Mouse (Mus musculus) testis, postnatal 14 days (tissue): ENCODE results near the gene Pnpla1.
"Not testable (repeated sequence)": the region's sequence is repeated elsewhere in the genome, so short reads cannot be mapped to it uniquely, and the experiment has no call there.

Source experiments
- DNase-seq: peaks from one replicate; pipeline ENCODE4 v3.0.0; 2021; ENCODE audit warnings: low spot score

The Pnpla1 gene

DNA sequence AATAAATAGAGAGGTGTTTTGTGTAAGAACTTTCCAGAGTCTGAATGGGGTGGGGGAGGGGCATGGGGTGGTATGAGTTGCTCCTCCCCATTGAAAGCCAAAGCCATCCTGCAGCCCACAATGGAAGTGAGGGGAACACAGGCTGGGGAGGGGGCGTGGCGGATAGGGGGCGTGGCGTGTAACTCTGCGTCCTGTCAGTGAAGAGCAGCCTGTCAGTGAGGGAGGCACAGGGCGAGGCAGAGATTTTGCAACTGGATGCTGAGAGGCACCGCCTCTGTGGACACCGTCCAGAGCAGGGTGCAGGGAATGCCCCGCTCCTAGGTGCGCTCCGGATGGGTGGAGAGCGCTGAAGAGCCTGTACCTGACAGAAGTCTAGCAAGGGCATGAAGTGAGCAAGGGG lies at the start of gene Pnpla1:
Pnpla1 (plus strand) TSS at position 207 of the 400 bp plus-strand sequence.
- no peak for DNase-seq

DNA sequence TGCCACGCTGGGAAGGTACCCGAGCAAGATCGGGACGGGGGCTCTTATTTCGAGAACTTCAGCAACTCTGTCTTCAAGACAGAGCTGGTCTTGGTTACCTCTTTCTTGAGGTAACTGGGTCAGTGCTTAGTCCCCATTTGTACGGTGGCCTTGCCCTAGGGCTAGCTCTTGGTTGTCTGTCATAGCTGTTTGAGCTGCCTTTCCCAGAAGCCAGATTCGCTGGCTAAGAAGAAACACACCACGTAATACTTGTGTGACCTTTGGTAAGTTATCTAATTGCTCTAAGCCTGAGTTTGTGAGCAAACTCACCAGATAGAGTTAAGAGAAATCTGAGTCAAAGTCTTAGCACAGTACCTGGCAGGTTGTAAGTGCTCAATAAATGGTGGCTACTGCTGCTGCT lies 49.5 kb upstream of the Pnpla1 start:
- no peak for DNase-seq

DNA sequence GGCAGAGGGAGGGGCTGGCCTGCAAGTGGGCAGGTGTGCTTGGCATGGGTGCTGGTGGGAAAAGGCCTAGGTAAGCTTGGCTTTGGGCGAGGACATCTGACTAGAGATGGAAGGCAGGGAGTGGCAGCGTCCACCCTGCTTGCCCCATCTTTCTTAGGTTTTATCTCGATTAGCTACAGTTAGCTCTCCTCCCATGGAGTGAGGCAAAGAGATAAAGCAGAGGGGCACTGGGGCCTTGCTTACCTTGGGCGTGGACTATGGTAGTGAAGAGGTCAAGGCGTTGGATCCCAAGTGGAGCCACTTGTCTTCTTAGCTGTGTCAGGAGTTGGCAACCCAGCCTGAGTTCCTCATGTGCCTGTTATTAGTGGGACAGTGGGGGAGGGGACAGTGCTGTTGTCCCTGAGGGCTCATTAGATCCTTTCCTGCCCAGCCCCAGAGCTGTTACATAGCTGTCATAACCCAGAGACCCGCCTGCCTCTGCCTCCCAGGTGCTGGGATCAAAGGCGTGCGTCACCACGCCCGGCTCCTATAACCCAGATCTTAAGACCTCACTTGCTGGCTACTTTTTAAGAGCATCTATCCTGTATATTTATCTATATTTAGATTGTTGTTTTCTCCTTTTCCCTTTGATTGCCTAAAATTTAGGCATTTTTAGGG lies 48.9 kb upstream of the Pnpla1 start:
- no peak for DNase-seq

DNA sequence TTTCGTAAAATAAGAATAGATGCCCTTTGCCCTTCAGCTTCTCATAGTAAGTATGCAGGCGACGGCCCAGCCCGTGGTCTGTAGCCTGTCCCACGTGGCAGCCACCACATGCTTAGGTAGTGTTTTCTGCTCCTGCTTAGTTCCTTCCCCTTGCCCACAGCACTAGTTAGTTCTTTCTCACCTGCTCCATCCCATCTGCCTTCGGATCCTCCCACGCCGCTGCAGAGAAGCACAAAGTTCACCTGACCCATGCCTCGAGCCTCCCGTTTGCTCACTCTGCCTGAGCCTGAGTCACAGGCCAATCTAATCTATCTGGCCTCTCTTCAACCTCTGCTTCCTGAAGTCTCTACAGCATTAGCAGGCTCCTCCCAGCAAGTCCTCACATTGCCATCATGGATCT lies 45.9 kb upstream of the Pnpla1 start:
- DNase-seq, result no peak

DNA sequence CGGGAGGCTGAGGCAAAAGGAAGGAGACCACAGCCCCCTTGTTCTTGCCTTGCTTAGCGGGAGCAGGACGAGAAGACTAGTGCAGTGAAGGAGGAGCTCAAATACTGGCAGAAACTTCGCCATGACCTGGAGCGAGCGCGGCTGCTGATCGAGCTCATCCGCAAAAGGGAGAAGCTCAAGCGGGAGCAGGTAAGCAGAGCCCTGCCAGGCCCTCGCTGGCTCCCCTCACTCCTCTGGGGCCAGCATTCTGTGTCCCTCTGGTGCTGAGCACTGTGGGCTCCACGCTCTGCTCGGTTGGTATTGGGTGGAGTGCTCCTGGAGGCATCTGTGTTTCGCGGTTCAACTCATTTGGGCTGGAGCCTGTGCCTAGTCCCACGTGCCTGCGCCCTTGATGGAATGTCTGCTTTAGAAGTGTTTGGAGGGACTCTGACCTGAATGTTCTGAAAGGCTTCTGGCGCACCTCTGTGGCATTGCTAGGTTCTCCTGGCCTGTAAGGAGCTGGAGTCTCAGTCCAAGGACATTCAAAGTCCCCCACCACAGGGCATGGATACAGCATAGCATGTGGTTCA lies 43.6 kb upstream of the Pnpla1 start:
- no peak for DNase-seq

DNA sequence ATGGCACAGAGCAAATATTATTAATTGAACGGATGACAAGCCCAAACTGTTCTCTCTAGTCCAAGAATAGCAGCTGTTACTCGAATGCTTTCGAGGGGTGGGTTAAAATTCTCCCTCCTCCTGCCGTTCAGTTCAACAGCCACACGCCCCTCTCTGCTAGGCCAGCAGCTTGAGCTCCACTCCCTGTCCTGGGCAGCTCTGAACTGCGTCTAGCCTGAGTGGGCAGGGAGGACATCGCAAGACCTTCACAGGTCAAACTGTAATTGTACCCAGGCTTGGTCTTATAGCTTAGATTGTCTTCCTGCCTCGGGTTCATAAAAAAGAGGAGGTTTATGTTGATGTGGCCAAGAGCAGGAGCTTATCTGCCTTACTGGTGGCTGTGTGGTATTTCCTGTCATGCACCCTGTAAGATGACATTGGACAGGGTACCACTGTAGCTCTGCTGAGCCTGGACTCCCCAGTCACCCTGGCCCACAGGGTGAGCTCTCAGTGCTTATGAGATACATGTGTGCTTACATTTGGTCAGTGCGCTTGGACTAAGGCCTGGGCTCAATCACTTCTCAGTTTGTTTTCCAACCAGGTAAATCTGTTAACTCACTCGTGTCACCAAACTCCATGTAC lies 42.7 kb upstream of the Pnpla1 start:
- no peak for DNase-seq

DNA sequence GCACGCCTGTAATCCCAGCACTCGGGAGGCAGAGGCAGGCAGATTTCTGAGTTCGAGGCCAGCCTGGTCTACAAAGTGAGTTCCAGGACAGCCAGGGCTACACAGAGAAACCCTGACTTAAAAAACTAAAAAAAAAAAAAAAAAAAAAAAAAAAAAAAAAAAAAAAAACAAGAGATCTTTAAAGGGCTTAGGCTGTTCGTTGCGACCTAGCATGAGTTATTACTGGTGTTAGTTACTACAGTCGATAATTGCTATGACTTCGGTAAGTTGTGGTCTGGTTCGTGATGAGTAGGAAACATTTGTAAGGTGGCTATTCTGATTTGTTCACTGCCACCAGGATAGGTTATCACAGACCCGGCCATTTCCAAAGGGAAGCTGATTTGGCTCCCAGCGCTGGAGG lies 41.9 kb upstream of the Pnpla1 start:
- not testable (repeated sequence) for DNase-seq

DNA sequence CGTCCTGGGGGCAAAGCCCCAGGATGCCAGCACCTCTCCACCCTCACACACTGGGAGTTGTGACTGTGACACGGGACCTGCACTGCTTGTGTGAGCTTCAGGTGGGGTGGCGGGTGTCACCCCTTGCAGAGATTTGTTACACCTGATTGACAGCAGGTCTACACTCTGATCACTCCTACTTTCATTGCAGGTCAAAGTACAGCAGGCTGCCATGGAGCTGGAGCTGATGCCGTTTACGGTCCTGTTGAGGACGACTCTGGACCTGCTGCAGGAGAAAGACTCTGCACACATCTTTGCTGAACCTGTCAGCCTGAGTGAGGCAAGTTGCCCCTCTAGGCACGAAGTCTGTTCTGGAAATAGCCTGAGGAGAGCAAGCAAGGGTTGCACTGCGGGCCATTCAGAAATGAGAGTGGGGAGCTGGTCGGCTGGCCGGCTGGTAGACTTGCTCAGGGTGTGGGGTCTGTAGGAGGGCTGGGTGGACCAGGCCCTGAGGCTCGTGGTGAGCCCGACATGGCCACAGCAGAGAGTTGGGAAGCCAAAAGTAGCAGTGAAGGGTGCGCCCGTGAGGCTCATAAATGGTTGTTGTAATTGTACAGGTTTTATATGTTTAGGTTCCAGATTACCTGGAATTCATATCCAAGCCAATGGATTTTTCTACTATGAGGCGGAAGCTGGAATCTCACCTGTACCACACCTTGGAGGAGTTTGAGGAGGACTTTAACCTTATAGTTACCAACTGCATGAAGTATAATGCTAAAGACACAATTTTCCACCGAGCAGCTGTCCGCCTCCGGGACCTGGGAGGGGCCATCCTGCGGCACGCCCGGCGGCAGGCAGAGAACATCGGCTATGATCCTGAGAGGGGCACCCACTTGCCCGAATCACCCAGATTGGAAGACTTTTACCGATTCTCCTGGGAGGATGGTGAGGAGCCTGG lies 41.1 kb upstream of the Pnpla1 start:
- DNase-seq, result no peak

DNA sequence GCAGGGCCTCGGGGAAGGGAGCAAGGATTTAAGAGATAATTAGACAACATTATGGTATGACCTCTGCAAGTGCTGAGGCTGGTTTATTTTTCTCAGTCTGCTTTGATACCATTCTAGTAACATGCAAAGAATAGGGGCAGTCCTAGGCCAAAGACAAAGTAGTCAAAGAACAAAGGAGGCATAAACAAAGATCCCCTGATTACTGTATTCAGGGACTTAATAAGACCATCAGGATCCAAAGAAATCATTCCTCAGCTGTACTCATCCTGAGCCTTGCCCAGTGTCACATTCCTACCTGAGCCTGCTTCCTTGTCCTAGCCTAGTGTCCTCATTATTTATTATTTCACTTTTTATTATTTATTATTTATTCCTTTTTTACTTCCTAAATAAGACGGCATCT lies 38.0 kb upstream of the Pnpla1 start:
- no peak for DNase-seq

DNA sequence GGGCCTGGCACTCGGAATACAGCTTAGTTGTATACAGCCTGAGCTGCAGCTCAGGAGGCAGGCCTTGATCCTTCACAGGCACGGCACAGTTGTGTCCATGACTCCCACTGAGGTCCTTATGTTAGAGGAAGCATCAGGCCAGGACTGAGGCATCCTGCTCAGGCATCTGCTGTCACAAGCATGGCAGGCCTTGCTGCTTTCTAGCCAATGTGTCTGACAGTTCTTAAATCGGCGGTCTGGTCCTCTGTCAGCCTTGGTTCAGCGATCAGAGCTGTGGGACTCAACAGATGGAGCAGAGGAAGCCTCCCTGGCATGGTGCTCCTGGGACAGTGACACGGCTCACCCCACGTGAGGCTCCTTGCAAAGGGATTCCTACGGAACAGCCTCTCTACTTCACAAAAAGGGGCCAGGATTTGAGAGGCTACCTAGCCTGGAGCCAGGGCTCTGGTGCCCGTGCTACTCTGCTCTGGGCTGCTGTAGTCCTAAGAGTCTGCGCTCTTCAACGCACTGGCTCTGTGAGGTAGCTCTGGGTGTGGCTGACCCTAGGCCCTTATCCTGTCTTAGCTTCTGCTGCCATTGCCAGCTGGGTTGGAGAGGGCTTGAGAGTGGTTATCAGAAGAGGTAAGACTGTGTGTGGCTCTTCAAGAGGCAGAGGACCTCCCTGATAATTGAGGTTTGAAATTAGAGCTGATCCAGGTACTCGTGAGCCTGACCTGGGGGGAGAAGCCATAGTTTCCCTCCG lies 35.0 kb upstream of the Pnpla1 start:
- no peak for DNase-seq

DNA sequence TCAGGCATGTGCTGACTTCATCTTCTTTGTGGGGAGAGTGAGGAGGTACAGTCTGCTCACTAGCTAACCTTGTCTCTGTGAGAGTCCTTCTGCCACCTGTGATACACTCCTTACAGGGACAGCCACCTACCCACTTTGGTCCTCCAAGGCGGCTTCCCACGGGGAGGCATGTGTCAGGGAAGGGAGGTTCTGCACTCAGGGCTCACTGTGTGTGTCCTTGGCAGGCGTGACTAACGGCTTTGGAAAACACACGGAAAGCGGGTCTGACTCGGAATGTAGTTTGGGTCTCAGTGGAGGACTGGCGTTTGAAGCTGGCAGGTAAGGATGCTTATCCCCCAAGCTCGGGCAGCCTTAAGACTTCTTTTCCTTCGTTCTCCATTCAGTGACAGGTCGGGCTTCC lies 34.5 kb upstream of the Pnpla1 start:
- no peak for DNase-seq

DNA sequence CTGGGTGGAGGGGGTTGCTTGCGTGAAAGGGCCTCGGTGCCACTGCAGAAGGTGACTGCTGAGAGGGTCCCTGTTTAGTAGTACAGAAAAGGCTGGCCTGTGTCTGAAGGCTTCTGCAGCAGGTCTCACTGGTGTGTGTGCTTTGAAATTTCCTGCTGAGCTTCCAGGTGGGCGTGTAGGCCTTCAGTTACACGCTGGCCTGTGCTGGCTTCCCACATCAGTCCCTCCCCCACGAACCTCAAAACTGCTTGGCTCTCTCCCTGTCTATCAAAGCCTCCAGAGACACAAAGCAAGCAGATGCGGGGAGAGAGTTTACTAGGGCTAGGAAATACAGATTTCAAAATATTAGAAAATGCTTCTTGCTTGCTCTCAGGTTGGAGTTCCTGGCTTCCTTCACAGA lies 33.3 kb upstream of the Pnpla1 start:
- no peak for DNase-seq

DNA sequence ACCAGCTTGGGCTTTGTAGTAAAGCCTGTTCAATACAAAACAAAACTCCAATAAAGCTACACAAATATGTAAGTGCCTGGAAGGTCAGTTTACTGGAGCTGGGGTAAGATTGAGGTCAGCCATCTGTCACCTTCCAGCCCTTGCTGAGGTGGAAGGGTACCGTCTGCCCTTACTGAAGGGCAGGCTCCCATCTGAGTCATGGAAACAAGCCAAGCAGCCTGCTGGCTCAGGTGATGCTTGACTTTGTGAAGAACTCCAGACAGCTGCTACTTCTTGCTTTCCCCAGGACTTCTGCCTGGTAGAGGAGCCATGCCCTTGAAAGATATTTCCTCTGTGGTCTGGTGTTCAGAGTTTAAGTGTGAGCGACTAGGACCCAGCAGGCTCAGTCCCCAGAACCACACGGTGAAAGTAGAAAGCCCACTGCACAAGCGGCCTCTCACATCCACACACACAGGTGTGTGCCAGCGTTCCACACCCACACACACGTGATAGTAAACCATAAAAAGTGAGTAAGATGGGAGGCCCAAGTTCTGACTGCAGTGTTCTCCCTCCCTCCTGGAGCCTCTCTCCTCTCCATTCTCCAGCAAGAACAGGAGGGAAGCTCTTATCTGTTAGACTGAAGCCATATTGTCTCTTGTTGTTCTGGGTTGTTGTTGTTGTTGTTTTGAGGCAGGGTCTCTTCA lies 32.7 kb upstream of the Pnpla1 start:
- no peak for DNase-seq

DNA sequence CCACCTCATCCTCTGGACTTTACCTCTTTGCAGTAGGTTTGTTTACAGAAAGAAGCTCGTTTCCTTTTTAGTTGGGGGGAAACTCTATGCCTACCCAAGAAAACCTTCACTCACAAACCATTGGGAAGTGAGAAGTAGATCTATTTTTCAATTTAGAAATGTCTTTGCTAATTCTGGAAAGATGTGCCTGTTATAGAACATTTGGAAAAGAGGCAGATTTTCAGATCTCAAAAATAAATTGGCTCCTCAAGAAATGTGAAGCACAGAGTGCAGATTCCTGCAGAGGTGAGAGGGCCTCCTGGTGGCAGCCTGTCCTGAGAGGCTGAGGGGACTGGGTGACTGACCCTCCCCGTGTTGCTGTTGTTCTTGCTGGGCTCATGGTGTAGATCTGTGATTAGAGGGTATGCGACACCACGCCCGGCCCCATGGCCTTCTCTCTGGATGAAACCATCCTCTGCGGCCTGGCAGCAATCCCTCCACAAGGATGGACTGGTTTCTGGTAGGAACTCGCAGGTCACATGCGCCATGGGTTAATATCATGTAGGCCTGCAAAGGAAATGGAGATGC lies 30.5 kb upstream of the Pnpla1 start:
- no peak for DNase-seq

DNA sequence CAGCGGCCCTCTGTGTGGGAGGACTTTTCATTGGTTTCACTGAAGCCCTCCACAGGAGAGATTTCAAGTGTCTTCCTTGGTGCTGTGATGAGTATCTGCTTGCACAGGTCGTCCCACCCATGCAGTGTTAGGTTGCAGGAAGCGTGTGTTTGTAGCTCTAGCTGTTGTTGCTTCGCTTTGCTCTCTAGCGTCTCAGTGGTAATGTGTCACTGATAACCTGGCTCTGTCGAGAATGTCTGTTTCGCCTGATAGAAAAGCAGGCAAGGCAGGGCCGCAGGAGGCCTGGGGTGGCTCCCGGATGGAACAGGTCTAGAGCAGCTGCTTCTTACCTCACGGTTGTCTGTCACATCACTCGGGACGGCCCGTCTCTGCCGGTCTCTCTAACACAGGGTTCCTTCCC lies 29.1 kb upstream of the Pnpla1 start:
- DNase-seq, result no peak

DNA sequence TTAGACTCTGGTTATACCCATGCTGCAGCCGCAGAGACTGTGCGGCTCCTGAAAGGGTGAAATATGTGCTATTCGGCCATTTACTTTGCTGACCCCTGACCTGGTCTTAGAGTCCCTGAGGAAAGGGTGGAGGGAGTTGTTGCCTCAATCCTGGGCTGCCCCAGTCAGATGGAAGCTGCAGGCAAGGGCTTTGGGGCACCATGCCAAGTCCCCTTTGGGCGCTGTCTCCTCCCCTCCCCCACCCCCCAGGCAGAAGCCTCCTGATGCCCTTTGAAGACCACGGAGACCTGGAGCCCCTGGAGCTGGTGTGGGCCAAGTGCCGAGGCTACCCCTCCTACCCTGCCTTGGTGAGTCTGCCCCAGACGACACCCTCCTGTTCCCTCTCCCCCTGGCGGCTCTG lies 27.1 kb upstream of the Pnpla1 start:
- DNase-seq, result no peak

DNA sequence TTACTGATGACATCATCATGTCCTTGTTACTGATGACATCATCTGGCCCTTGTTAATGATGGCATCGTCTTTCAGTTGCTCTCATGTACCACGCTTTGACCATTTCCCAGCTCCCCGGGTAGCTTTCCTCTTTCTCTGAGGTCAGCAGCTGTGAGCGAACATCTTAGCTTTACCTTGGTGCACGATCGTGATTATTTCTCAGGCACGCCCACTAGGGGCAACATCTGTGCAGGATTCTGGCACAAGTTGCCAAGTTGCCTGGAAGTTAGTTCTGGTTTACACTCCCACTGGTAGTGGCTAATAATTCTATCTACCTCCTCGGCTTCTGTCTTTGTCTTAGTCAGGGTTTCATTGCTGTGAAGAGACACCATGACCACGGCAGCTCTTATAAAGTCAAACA lies 26.2 kb upstream of the Pnpla1 start:
- DNase-seq, result no peak

DNA sequence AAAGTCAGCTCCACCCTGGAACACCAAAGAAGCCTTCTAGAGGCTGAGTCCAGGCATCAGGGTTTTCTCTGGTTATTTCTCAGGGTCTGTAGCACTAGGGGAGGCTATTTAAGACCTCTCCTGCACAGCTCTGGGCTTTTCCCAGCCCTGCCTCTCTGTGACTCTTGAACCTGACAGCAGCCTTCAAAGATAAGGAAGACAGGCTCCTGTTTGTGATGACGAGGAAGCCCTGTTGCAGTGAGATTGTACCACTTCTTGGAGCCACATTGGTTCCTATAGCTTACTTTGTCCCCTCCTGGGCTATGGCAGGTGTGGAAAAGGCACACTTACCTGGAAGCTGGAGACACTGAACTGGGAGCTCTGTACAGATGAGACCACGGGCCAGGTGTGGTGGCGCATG lies 25.3 kb upstream of the Pnpla1 start:
- DNase-seq, result no peak

DNA sequence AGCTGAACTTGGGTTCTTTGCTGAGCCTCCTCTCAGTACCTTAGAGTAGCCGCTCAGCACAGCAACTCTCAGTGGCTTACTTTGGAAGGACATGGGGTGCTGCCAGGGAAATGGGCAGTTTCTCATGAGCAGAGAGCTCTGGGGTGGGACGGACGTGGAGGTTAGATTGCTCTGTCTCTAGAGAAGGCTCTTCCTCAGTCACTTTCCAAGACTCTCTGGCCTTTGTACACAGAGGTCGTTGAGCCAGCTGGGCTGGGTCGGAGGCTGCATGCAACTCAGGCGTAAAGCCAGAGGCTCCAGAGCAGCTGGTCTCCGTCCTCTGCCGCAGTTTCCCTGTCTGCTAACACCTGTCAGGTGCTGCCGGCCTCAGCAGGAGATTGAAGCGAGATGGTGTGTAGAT lies 23.5 kb upstream of the Pnpla1 start:
- peak; percentile 45 for DNase-seq

DNA sequence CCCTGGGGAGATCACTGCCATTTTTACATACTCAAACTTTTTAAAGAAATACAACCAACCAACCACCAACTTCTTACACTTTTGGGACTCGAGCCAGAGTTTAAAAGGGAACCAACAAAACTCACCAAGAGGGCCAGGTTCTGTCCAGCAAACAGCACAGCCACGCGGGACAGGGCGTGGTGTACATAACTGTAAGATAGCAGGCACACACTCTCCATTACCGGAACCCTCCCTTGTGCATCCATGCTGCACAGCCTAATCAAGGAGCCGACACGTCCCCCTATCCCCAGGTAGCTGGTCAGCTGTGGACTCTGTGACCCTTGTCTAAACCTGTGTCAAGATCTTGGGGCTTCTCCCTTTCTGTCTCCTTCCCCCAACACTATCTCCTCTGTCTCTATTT lies 20.4 kb upstream of the Pnpla1 start:
- no peak for DNase-seq

DNA sequence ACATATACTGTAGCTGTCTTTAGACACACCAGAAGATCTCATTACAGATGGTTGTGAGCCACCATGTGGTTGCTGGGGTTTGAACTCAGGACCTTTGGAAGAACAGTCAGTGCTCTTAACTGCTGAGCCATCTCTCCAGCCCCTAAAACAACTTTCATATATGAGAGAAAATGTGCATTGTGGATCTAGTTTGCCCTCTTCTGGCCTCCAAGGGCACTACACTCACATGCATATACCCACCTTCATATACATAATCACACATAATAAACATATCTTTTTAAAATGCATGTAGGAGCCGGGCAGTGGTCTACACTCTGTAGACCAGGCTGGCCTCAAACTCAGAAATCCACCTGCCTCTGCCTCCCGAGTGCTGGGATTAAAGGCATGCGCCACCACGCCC lies 16.3 kb upstream of the Pnpla1 start:
- not testable (repeated sequence) for DNase-seq
